Mouse (Mus musculus) kidney, embryonic 15.5 days (tissue): ENCODE results near the gene Hpgd. TPM values are rescaled to one million over a fixed set of nuclear protein-coding genes. Genes with fewer than 3 reads are reported as not detected.
"Not testable (repeated sequence)": the region's sequence is repeated elsewhere in the genome, so short reads cannot be mapped to it uniquely, and the experiment has no call there.

Source experiments
- ATAC-seq: fragments of 200-750 bp; cut with Nextera tagmentation; replicated peaks from 2 replicates; pipeline ENCODE4 v1.8.0; 2017; ENCODE audit warnings: moderate TSS enrichment; ENCODE audit not compliant: low FRiP score
- H3K27ac ChIP-seq: fragments of 300-500 bp; sonication (generic); 2 replicates; pipeline ENCODE4 v1.5.1; 2015; ENCODE audit warnings: mild to moderate bottlenecking, inconsistent platforms
- H3K27me3 ChIP-seq: fragments of 300-500 bp; sonication (generic); 2 replicates; pipeline ENCODE4 v1.6.1; 2015; ENCODE audit warnings: inconsistent platforms
- H3K36me3 ChIP-seq: fragments of 300-500 bp; sonication (generic); 2 replicates; pipeline ENCODE4 v1.6.1; 2015; ENCODE audit warnings: inconsistent platforms
- H3K4me1 ChIP-seq: fragments of 300-500 bp; sonication (generic); 2 replicates; pipeline ENCODE4 v1.6.1; 2015; ENCODE audit warnings: inconsistent platforms
- H3K4me2 ChIP-seq: fragments of 300-500 bp; sonication (generic); 2 replicates; pipeline ENCODE4 v1.6.1; 2015; ENCODE audit warnings: moderate library complexity, mild to moderate bottlenecking, inconsistent platforms
- H3K4me3 ChIP-seq: fragments of 300-500 bp; sonication (generic); replicated peaks from 2 replicates; pipeline ENCODE4 v1.5.1; 2015; ENCODE audit warnings: mild to moderate bottlenecking, inconsistent platforms
- H3K9ac ChIP-seq: fragments of 300-500 bp; sonication (generic); 2 replicates; pipeline ENCODE4 v1.6.1; 2015; ENCODE audit warnings: mild to moderate bottlenecking, inconsistent platforms
- H3K9me3 ChIP-seq: fragments of 300-500 bp; sonication (generic); replicated peaks from 2 replicates; pipeline ENCODE4 v1.6.1; 2016; ENCODE audit warnings: inconsistent platforms
- WGBS: fragments of 180-500 bp; shearing (Covaris S2); methylation state at CpG from one replicate; pipeline ENCODE4 v1.1.7; 2015; ENCODE audit warnings: mixed read lengths; 5-methylcytosine and 5-hydroxymethylcytosine counted together
- polyA plus RNA-seq: library from polyadenylated mRNA; unstranded; fragments of >200 nt; fragmentation: Nextera tagmentation; extraction: Ambion mirVana; gene quantifications from 2 replicates; pipeline ENCODE4 v1.2.1, GENCODE M21; 2015

Hpgd gene
- polyA plus RNA-seq = 21.2 and 24.1 TPM in 2 replicates

DNA sequence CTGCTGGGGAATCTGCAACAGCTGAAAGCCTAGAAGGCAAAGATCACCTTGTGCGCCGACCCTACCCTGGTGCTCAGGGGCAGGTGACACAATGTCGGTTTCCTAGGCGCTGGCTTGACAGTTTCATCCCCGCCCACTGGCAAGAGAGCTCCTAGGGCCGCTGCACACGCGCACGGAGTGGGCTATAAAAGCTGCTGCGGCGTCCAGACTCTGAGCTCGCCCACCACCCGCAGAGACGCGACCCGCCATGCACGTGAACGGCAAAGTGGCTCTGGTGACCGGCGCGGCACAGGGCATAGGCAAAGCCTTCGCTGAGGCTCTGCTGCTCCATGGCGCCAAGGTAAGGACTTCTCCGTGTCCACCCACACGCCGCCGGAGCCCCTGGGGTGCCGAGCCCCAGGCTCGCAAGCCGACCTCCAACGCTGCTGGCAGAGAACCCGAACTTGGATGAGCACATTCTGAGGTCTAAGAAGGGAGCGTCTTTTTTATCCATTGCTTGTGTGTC is at the start of gene Hpgd:
Gene Hpgd, plus strand, starts transcription at position 213 of the 505 bp plus-strand sequence.
- peaks cover 3% of the 10 kb centered on the region; the same call in 1 of the 2 replicates for H3K27me3 ChIP-seq
- peak within 1 kb of the TSS; percentile 39 for H3K9ac ChIP-seq
- H3K4me1 ChIP-seq = peaks cover 17% of the 10 kb centered on the region
- H3K9me3 ChIP-seq = no peaks in the 10 kb centered on the region
- no peaks in the 10 kb centered on the region for H3K36me3 ChIP-seq
- H3K27ac ChIP-seq = peak within 1 kb of the TSS; percentile 6; the same call in 1 of the 2 replicates
- H3K4me2 ChIP-seq = peak within 1 kb of the TSS; percentile 95
- under 1% methylated on average over 33 of the region's 33 CpGs for WGBS
- ATAC-seq = peak; percentile 90
- H3K4me3 ChIP-seq = peak within 1 kb of the TSS; percentile 56

GRCm38 (mm10) chr8:56251728-56252127 is 42.7 kb upstream of the Hpgd start:
- not testable (repeated sequence) for H3K36me3 ChIP-seq, H3K9ac ChIP-seq, H3K27me3 ChIP-seq, H3K4me1 ChIP-seq, H3K9me3 ChIP-seq, H3K27ac ChIP-seq, H3K4me2 ChIP-seq, ATAC-seq, H3K4me3 ChIP-seq
- WGBS = 82% methylated on average over 3 of the region's 3 CpGs

- Histone ChIP-seq H3K27ac (no peak overlapping the region), H3K4me3 (no peak overlapping the region), H3K9ac (no peak overlapping the region), H3K9me3 (no peaks in the 10 kb centered on the region), H3K27me3 (no peaks in the 10 kb centered on the region), H3K4me1 (no peaks in the 10 kb centered on the region), H3K4me2 (no peak overlapping the region), H3K36me3 (no peaks in the 10 kb centered on the region)
- no peak for ATAC-seq
- 74% methylated on average over 1 of the region's 1 CpGs for WGBS
Measured at GRCm38 (mm10) chr8:56252314-56252713, 42.1 kb upstream of the Hpgd start.

DNA sequence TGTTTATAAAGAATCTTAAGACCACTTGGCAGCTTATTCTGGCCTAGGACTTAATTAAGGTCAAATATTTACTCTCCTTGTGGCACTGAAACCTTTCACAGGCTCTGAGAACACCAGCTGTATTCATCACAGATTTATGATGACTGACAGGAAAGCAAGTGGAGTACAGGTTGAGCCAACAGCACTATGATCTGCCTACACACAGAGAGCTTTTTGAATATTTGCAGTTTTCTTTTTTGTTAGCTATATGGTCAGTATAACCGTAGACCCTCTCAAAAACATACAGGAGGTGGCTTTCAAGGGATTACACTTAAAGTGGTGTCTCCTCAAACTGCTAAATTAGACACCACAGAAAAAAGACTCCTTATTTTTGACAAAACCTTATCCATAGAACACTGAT is 33.2 kb upstream of the Hpgd start:
- H3K4me2 ChIP-seq = no peak overlapping the region
- no peaks in the 10 kb centered on the region for H3K36me3 ChIP-seq
- no peak for ATAC-seq

GRCm38 (mm10) chr8:56269687-56270663 is 24.4 kb upstream of the Hpgd start:
- H3K4me2 ChIP-seq = no peak overlapping the region
- peak; percentile 90 for ATAC-seq
- no peak overlapping the region for H3K4me3 ChIP-seq
- no peak overlapping the region for H3K9ac ChIP-seq
- no peaks in the 10 kb centered on the region for H3K4me1 ChIP-seq
- WGBS = 46% methylated on average over 10 of the region's 10 CpGs
- no peaks in the 10 kb centered on the region for H3K9me3 ChIP-seq
- peak overlapping the region; percentile 55; the same call in 1 of the 2 replicates for H3K27ac ChIP-seq
- H3K27me3 ChIP-seq = no peaks in the 10 kb centered on the region
- H3K36me3 ChIP-seq = no peaks in the 10 kb centered on the region

More for the DNA sequence above, 33.2 kb upstream of the Hpgd start:
- 91% methylated on average over 1 of the region's 1 CpGs for WGBS
- Histone ChIP-seq H3K27ac (no peak overlapping the region), H3K4me3 (no peak overlapping the region), H3K9ac (no peak overlapping the region), H3K4me1 (no peaks in the 10 kb centered on the region), H3K27me3 (no peaks in the 10 kb centered on the region), H3K9me3 (no peaks in the 10 kb centered on the region)

DNA sequence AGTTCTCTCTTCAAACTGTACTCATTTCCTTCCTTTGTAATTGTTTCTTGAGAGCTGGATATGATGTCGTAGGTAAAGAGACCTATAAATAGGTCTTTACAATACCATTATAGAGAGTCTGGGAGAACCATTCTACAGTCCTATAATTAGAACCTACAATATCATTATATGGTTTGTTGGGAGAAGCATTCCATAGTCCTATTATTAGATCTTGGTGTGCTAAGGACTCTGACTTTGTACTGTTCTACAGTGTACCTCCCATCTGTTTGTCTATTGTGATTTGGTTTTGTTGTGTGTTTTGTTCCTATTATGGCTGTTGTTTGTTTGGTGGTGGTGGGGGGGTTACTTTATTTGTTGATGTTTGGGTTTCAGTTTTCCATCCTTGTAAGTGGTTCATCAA is 21.5 kb upstream of the Hpgd start:
- no peaks in the 10 kb centered on the region for H3K36me3 ChIP-seq
- H3K9ac ChIP-seq = no peak overlapping the region
- 80% methylated on average over 1 of the region's 1 CpGs for WGBS

DNA sequence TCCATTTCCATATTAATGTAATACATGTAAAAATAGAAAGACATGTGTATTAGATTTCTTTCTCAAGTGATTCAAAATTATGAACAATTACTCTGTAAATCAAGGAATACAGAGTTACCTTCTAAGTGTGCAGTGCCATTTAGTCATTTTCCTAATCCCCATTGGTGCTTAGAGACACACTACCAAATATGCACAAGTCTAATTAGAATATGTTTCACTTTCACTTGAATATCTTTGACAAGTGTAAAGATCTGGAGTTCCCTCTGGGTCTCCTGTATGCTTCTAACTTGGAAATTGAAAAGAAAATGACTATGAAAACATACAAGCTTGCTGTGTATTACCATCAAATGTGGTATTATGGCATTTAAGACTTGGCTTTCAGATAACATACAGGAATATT is 19.1 kb upstream of the Hpgd start:
- Histone ChIP-seq H3K9me3 (no peaks in the 10 kb centered on the region), H3K4me1 (no peaks in the 10 kb centered on the region), H3K27me3 (no peaks in the 10 kb centered on the region), H3K9ac (no peak overlapping the region), H3K4me3 (no peak overlapping the region), H3K36me3 (no peaks in the 10 kb centered on the region), H3K27ac (no peak overlapping the region), H3K4me2 (no peak overlapping the region)
- ATAC-seq = no peak

More for the DNA sequence above, 21.5 kb upstream of the Hpgd start:
- Histone ChIP-seq H3K4me3 (no peak overlapping the region), H3K27ac (no peak overlapping the region), H3K4me1 (no peaks in the 10 kb centered on the region), H3K27me3 (no peaks in the 10 kb centered on the region), H3K9me3 (no peaks in the 10 kb centered on the region), H3K4me2 (no peak overlapping the region)
- no peak for ATAC-seq

DNA sequence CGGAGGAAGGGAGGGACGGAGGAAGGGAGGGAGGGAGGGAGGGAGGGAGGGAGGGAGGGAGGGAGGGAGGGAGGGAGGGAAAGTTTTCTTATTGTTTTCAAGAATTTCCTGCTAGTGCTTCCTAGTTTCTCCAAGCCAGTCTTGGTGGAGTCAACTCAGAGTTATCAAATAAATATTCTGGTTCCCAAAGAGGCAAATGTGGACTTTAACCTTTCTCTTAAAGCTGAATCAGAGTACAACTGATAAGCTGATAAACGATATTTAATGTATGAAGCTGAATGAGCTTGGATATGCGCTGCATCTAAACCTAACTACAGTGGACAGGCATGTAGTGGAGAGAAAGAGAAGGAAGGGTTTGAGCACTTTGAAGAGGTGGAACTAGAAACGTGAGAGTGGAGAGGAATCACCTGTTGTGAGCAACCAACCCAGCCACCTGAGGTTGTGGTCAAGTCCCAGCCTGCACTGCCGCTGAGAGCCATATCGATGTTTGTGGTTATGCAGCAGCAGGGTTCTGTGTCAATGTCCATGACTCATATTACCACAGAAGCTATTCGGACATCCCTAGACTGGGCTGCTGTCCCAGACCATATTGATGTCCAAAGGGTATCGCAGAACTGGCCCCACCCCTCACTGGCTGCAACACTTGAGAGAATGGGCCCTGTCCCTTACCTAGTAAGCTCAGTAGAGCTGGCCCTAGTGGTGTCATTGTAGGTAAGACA is 16.4 kb upstream of the Hpgd start:
- Histone ChIP-seq H3K9ac (no peak overlapping the region), H3K4me1 (no peaks in the 10 kb centered on the region), H3K27ac (no peak overlapping the region), H3K27me3 (no peaks in the 10 kb centered on the region), H3K36me3 (no peaks in the 10 kb centered on the region), H3K4me3 (no peak overlapping the region), H3K9me3 (no peaks in the 10 kb centered on the region), H3K4me2 (no peak overlapping the region)
- 85% methylated on average over 7 of the region's 9 CpGs for WGBS
- ATAC-seq = no peak

GRCm38 (mm10) chr8:56278545-56279063 is 15.8 kb upstream of the Hpgd start:
- Histone ChIP-seq H3K4me1 (no peaks in the 10 kb centered on the region), H3K27ac (no peak overlapping the region), H3K4me3 (no peak overlapping the region), H3K4me2 (no peak overlapping the region), H3K9me3 (no peaks in the 10 kb centered on the region), H3K27me3 (no peaks in the 10 kb centered on the region), H3K36me3 (no peaks in the 10 kb centered on the region), H3K9ac (no peak overlapping the region)
- no peak for ATAC-seq
- 86% methylated on average over 2 of the region's 2 CpGs for WGBS

DNA sequence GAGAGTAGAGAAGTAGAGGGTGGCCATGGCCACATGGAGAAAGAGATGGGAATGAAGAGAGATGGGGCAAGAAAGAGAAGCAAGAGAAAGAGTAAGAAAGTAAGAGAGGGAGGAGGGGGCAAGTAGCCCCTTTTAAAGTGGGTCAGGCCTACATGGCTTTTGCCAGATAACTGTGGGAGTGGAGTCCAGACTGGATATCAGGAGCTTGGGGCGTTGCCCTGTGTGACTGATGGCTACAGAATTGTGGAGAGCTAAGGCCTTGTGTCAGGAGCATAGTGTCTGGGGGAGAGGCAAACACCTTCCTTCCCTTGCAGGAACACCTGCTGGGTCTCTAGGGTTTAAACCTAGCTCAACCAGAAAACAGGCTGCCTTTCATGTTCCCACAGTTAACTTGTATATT is 10.4 kb upstream of the Hpgd start:
- 55% methylated on average over 1 of the region's 1 CpGs for WGBS
- no peak overlapping the region for H3K4me2 ChIP-seq
- H3K9me3 ChIP-seq = no peaks in the 10 kb centered on the region
- no peaks in the 10 kb centered on the region for H3K27me3 ChIP-seq
- ATAC-seq = no peak
- no peak overlapping the region; the same call in 1 of the 2 replicates for H3K27ac ChIP-seq
- H3K4me1 ChIP-seq = peaks cover 12% of the 10 kb centered on the region; the same call in 1 of the 2 replicates
- no peak overlapping the region for H3K4me3 ChIP-seq
- no peaks in the 10 kb centered on the region for H3K36me3 ChIP-seq
- no peak overlapping the region for H3K9ac ChIP-seq

- H3K4me3 ChIP-seq = no peak overlapping the region
- H3K36me3 ChIP-seq = no peaks in the 10 kb centered on the region
- ATAC-seq = no peak
- H3K9me3 ChIP-seq = no peaks in the 10 kb centered on the region
- H3K27ac ChIP-seq = peak overlapping the region; percentile 66
- H3K27me3 ChIP-seq = no peaks in the 10 kb centered on the region
- H3K9ac ChIP-seq = no peak overlapping the region
- peaks cover 12% of the 10 kb centered on the region; the same call in 1 of the 2 replicates for H3K4me1 ChIP-seq
- H3K4me2 ChIP-seq = no peak overlapping the region
- 21% methylated on average over 3 of the region's 3 CpGs for WGBS
Measured at GRCm38 (mm10) chr8:56284957-56285356, 9.4 kb upstream of the Hpgd start.

DNA sequence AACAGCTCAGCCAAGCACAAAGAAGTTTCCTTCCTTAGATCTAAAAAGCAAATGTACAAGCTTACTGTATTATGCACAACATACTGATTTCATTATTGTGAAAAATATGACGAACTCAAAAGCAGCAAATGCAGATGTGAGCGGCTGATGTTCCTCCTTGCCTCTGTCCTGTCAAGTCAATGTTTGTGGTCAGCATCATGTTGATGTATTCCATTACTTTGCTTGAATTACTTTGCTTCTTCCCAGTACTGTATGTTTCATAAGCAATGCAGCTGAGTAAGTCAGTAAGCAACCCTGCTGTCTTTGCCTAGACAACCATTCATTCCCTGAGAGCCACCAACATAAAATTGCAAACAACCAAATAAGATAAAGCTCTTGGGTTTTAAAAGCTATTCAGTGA is 7.7 kb upstream of the Hpgd start:
- ATAC-seq = no peak
- Histone ChIP-seq H3K36me3 (no peaks in the 10 kb centered on the region), H3K9me3 (no peaks in the 10 kb centered on the region), H3K4me2 (no peak overlapping the region), H3K4me1 (peaks cover 12% of the 10 kb centered on the region; the same call in 1 of the 2 replicates), H3K9ac (no peak overlapping the region), H3K4me3 (no peak overlapping the region), H3K27ac (no peak overlapping the region), H3K27me3 (no peaks in the 10 kb centered on the region)
- WGBS = 92% methylated on average over 2 of the region's 2 CpGs
